Mouse (Mus musculus) lung, postnatal 0 days (tissue): ENCODE measurements around the gene Enox1. TPM values are rescaled to one million over a fixed set of nuclear protein-coding genes. Genes with fewer than 3 reads are reported as not detected.

Experiments
- ATAC-seq: fragments of 200-750 bp; cut with Nextera tagmentation; 2 replicates; pipeline ENCODE4 v1.8.0; 2017; ENCODE audit warnings: moderate library complexity
- DNase-seq: peaks from one replicate; pipeline ENCODE4 v3.0.0-alpha.2; 2016; ENCODE audit warnings: low spot score
- H3K27ac ChIP-seq: fragments of 300-500 bp; sonication (generic); 2 replicates; pipeline ENCODE4 v1.5.1; 2014; ENCODE audit warnings: antibody characterized with exemption, mild to moderate bottlenecking, low read length, mixed read lengths
- H3K27me3 ChIP-seq: fragments of 300-500 bp; sonication (generic); replicated peaks from 2 replicates; pipeline ENCODE4 v1.6.1; 2014; ENCODE audit warnings: low read length, mixed read lengths; ENCODE audit not compliant: insufficient read depth
- H3K36me3 ChIP-seq: fragments of 300-500 bp; sonication (generic); 2 replicates; pipeline ENCODE4 v1.6.1; 2014; ENCODE audit warnings: low read length, mixed read lengths; ENCODE audit not compliant: insufficient read depth
- H3K4me1 ChIP-seq: fragments of 300-500 bp; sonication (generic); 2 replicates; pipeline ENCODE4 v1.6.1; 2014; ENCODE audit warnings: antibody characterized with exemption, low read depth, low read length, mixed read lengths; ENCODE audit not compliant: insufficient read depth
- H3K4me2 ChIP-seq: fragments of 300-500 bp; sonication (generic); replicated peaks from 2 replicates; pipeline ENCODE4 v1.6.1; 2014; ENCODE audit warnings: low read depth, mild to moderate bottlenecking, low read length, moderate library complexity, mixed read lengths
- H3K4me3 ChIP-seq: fragments of 300-500 bp; sonication (generic); 2 replicates; pipeline ENCODE4 v1.5.1; 2014; ENCODE audit warnings: low read depth, low read length
- H3K9ac ChIP-seq: fragments of 300-500 bp; sonication (generic); replicated peaks from 2 replicates; pipeline ENCODE4 v1.6.1; 2014; ENCODE audit warnings: low read depth, mild to moderate bottlenecking
- H3K9me3 ChIP-seq: fragments of 300-500 bp; sonication (generic); 2 replicates; pipeline ENCODE4 v1.6.1; 2016; ENCODE audit warnings: low read length, mixed read lengths
- CTCF ChIP-seq: IDR thresholded peaks from 2 replicates; pipeline ENCODE4 v1.5.1; 2016; ENCODE audit warnings: antibody characterized with exemption, mild to moderate bottlenecking
- EP300 ChIP-seq: IDR thresholded peaks from 2 replicates; pipeline ENCODE4 v1.6.1; 2016; ENCODE audit warnings: antibody characterized with exemption, mild to moderate bottlenecking, control low read depth
- WGBS: fragments of 180-500 bp; shearing (Covaris S2); extraction: QIAGEN DNeasy Blood & Tissue Kit; methylation state at CpG from one replicate; pipeline ENCODE4 v1.1.7; 2014; 5-methylcytosine and 5-hydroxymethylcytosine counted together
- polyA plus RNA-seq: library from polyadenylated mRNA; unstranded; fragments of >200 nt; fragmentation: Nextera tagmentation; extraction: Ambion mirVana; gene quantifications from 2 replicates; pipeline ENCODE4 v1.2.1, GENCODE M21; 2015

Gene Enox1
- polyA plus RNA-seq, 1 experiment from 2014 or later = 1.5 TPM

DNA sequence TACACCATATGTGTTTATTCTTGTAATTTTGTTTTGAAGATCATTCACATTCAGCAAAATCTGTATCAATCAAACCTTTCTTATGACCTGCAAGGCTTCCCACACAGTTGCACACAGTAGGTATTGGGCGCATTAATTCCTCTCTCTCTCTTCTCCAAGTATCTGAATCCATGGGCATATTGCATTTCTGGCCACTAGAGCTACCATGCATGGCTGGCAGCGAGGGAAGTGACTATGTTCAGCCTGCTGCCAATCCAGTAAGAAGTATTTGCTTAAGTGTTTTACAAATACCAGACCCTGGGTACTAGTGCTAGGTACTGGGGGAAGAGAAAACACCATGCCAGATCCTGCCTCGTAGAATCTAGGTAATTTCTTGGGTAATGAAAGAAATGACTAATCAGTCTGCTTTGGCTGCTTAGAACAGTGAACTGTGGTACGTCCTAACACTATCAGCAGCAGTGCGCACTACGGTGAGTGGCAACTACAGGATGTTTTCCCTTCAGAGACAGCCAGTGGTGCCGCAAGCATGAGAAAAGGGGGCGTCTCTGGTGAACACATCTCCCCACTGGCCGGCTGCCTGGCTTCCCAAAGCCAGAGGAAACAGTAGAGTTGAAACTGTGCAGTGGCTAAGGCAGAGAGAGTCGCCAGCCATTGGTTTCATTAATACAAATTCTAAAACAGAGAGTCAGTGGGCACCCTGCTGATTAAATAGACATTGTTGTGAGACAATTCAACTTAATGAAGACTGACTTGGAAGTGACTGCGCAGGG, 428.7 kb downstream of the Enox1 start:
- Histone ChIP-seq H3K9me3 (no peaks in the 10 kb centered on the region), H3K9ac (no peak overlapping the region), H3K4me2 (no peak overlapping the region), H3K4me1 (no peaks in the 10 kb centered on the region), H3K27ac (no peak overlapping the region), H3K4me3 (no peak overlapping the region), H3K27me3 (no peaks in the 10 kb centered on the region), H3K36me3 (no peaks in the 10 kb centered on the region)
- 66% methylated on average over 11 of the region's 11 CpGs for WGBS
- ATAC-seq = no peak
- TF ChIP-seq CTCF (no peak), EP300 (no peak)
- no peak for DNase-seq

DNA sequence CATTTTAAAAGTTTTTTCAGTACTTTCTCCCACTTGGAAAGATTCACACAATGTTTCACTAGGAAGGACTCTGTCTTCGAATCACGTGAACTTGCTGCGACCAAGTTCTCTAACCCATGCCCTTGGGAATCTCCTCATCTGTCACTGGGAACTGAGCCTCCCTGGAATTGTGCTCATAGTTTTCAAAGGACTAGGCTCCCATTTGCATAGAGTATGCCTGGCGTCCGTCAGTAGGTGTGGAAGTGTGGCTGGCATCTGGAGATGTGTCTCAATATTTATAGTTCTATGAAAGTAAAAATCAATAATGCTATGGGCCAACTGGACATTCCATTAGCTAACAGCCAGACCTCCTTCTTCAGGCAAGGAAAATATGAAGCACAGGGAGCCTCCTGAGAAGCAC, 429.5 kb downstream of the Enox1 start:
- no peak overlapping the region for H3K27ac ChIP-seq
- DNase-seq (no peak), ATAC-seq (no peak)
- no peaks in the 10 kb centered on the region for H3K36me3 ChIP-seq
- H3K9ac ChIP-seq = no peak overlapping the region
- 78% methylated on average over 5 of the region's 5 CpGs for WGBS
- no peaks in the 10 kb centered on the region for H3K9me3 ChIP-seq
- H3K4me2 ChIP-seq = no peak overlapping the region
- no peaks in the 10 kb centered on the region for H3K4me1 ChIP-seq
- TF ChIP-seq CTCF = no peak
- no peak for TF ChIP-seq EP300
- no peak overlapping the region for H3K4me3 ChIP-seq
- H3K27me3 ChIP-seq = no peaks in the 10 kb centered on the region

DNA sequence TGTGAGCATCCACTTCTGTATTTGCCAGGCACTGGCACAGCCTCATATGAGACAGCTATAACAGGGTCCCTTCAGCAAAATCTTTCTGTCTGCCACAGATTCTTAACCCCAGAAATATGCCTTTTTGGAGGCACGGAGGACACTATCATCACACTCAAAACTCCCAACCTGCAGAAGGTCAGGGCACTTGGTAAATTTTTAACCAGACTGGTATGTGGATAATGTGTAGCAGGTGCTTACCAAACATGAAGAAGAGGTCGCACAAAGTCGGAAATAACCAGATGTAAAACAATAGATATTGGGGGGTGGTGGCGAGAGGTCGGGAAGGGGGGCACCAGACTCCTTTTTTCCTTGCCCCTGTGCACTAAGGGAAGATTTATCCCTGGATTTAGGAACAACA, 430.6 kb downstream of the Enox1 start:
- no peak for DNase-seq
- 58% methylated on average over 5 of the region's 5 CpGs for WGBS
- TF ChIP-seq EP300 (no peak), CTCF (no peak)

DNA sequence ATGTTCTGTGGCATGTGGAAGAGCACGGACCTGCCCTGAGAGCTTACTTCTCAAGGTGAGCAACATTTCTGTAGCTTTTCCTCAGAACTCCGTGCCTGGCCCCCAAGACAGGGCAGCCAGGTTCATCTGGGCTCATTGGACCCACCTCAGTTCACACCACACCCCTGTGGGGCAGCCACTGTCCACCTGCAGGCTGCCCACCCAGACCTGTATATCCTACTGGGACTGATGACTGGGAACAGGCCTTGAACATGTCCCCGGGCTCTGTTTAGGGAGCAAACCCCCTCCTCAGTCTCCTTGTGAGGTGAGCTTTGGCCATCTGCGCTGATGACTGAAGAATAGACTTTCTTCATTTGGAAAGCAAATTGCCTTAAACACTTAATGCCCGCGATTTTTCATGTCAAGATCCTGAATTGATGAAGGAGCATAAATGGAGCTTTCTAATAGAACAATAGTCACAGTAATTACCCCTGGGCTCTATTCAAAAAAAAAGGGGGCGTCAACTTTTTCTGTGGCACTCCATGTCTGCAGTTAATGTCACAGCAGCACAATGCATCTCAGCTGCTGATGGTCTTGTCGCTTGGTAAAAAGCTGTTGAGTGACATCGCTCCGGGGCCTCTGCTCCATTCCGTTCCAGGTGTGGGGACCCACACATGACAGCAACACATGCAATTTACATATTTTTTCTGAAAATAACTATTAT, 436.7 kb downstream of the Enox1 start:
- Histone ChIP-seq H3K27ac (no peak overlapping the region), H3K9me3 (no peaks in the 10 kb centered on the region), H3K4me1 (no peaks in the 10 kb centered on the region), H3K36me3 (no peaks in the 10 kb centered on the region), H3K4me2 (no peak overlapping the region), H3K4me3 (no peak overlapping the region), H3K9ac (no peak overlapping the region), H3K27me3 (no peaks in the 10 kb centered on the region)
- 93% methylated on average over 11 of the region's 11 CpGs for WGBS
- DNase-seq = no peak
- no peak for ATAC-seq
- TF ChIP-seq CTCF = no peak

More for the DNA sequence above, 430.6 kb downstream of the Enox1 start:
- Histone ChIP-seq H3K27ac (no peak overlapping the region), H3K4me2 (no peak overlapping the region), H3K4me3 (no peak overlapping the region), H3K9ac (no peak overlapping the region), H3K9me3 (no peaks in the 10 kb centered on the region), H3K4me1 (no peaks in the 10 kb centered on the region), H3K27me3 (no peaks in the 10 kb centered on the region), H3K36me3 (no peaks in the 10 kb centered on the region)
- no peak for ATAC-seq

DNA sequence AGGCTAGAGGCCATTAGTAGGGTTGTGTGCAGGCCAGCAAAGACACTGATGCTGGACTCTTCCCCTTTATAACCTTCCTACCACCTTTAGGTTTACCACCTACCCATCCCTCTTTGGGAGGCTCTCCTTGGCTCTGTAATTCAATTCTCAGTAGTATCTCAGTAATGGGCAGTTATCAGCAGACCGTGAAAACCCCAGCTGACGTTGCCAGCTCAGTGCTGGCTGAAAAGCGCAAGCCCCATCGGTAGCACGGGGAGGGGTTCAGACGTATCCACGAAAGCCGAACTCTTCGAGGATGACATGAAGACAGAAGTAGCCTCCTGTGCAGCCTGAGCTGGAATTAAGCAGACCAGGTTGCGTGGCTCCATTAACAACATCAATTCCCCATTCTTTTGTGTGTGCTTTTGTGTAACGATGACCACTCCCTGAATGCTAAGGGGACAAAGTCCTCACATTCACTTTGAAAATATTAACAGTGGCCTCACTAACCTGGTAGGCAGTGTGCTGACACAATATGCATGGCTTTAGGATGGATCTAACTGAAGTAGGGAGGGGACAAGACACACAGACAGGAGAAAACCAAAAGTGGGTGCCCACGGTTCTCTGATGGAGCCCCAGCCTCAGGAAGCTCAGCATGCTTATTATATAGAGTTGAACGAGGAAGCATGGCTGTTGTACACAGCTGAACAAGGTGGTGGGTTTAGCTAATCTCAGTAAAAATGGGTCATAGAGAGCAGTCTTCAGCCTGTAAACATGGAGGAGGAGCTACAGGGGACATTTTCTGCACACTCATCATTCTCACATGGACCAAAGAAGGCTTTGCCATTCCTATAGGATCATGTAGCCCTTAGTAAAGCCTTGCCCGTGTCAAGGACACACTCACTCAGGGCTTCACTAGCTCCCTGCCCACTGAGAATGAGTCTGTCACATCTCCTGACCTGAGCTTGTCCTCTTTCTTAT, 439.9 kb downstream of the Enox1 start:
- 90% methylated on average over 14 of the region's 14 CpGs for WGBS
- Histone ChIP-seq H3K4me2 (no peak overlapping the region), H3K4me3 (no peak overlapping the region), H3K36me3 (no peaks in the 10 kb centered on the region), H3K27me3 (no peaks in the 10 kb centered on the region), H3K27ac (no peak overlapping the region), H3K4me1 (no peaks in the 10 kb centered on the region), H3K9me3 (no peaks in the 10 kb centered on the region), H3K9ac (no peak overlapping the region)
- no peak for DNase-seq
- no peak for TF ChIP-seq EP300
- no peak for TF ChIP-seq CTCF
- ATAC-seq = no peak
